Mouse (Mus musculus): ENCODE results near the gene Coro6. TPM values are rescaled to one million over a fixed set of nuclear protein-coding genes. Genes with fewer than 3 reads are reported as not detected.

Coro6 gene
- total RNA-seq, 2 experiments from 2014 or later = 2.0 to 2.9 TPM

- DNase-seq (ENCODE audit: low spot score in 2 of 2) = no peak
These were observed 1.6 kb downstream of the Coro6 start for GRCm38 (mm10) chr11:77463786-77464185.

- DNase-seq (ENCODE audit: low spot score in 2 of 2) = peak in 1 of 2 experiments; percentile 47
These were observed 2.5 kb downstream of the Coro6 start for GRCm38 (mm10) chr11:77464684-77465083.

GRCm38 (mm10) chr11:77465111-77465510, 2.9 kb downstream of the Coro6 start:
- DNase-seq (ENCODE audit: low spot score in 2 of 2) = no peak

- no peak for DNase-seq (ENCODE audit: low spot score in 2 of 2)
These were observed 4.3 kb downstream of the Coro6 start for GRCm38 (mm10) chr11:77466544-77466943.

- peak; percentile 72 to 79 for DNase-seq (ENCODE audit: low spot score in 2 of 2)
These were observed 4.9 kb downstream of the Coro6 start for GRCm38 (mm10) chr11:77467157-77467556.

GRCm38 (mm10) chr11:77467784-77468183, 5.6 kb downstream of the Coro6 start:
- peak; percentile 80 to 81 for DNase-seq (ENCODE audit: low spot score in 2 of 2)

- DNase-seq (ENCODE audit: low spot score in 2 of 2) = no peak
These were observed 6.2 kb downstream of the Coro6 start for GRCm38 (mm10) chr11:77468397-77468796.

GRCm38 (mm10) chr11:77471407-77471806, 9.2 kb downstream of the Coro6 start:
- no peak for DNase-seq (ENCODE audit: low spot score in 2 of 2)

GRCm38 (mm10) chr11:77472775-77473174, 10.6 kb downstream of the Coro6 start:
- no peak for DNase-seq (ENCODE audit: low spot score in 2 of 2)

- no peak for DNase-seq (ENCODE audit: low spot score in 2 of 2)
These were observed 14.0 kb downstream of the Coro6 start for GRCm38 (mm10) chr11:77476216-77476615.

- DNase-seq (ENCODE audit: low spot score in 2 of 2) = no peak
These were observed 14.7 kb downstream of the Coro6 start for GRCm38 (mm10) chr11:77476895-77477294.

- DNase-seq (ENCODE audit: low spot score in 2 of 2) = no peak
These were observed 20.8 kb downstream of the Coro6 start for GRCm38 (mm10) chr11:77483043-77483442.

- no peak for DNase-seq (ENCODE audit: low spot score in 2 of 2)
These were observed 21.5 kb downstream of the Coro6 start for GRCm38 (mm10) chr11:77483510-77484255.

- DNase-seq (ENCODE audit: low spot score in 2 of 2) = no peak
These were observed 23.0 kb downstream of the Coro6 start for GRCm38 (mm10) chr11:77485229-77485628.

- DNase-seq (ENCODE audit: low spot score in 2 of 2) = no peak
These were observed 24.6 kb downstream of the Coro6 start for GRCm38 (mm10) chr11:77486798-77487197.

GRCm38 (mm10) chr11:77488771-77489581, 26.8 kb downstream of the Coro6 start:
- no peak for DNase-seq (ENCODE audit: low spot score in 2 of 2)

- DNase-seq (ENCODE audit: low spot score in 2 of 2) = peak; percentile 67 to 73
These were observed 27.5 kb downstream of the Coro6 start, which contains the start of gene Ankrd13b for GRCm38 (mm10) chr11:77489591-77490235. Gene Ankrd13b, minus strand, starts transcription at chr11:77489678.

GRCm38 (mm10) chr11:77490451-77490850, 28.2 kb downstream of the Coro6 start:
- no peak for DNase-seq (ENCODE audit: low spot score in 2 of 2)

- peak; percentile 87 to 92 for DNase-seq (ENCODE audit: low spot score in 2 of 2)
These were observed 28.9 kb downstream of the Coro6 start for GRCm38 (mm10) chr11:77491123-77491501.

- peak in 1 of 2 experiments; percentile 49 for DNase-seq (ENCODE audit: low spot score in 2 of 2)
These were observed 29.5 kb downstream of the Coro6 start for GRCm38 (mm10) chr11:77491502-77492291.

All from adrenal gland, adult 18-20 months (tissue).